Mouse (Mus musculus): ENCODE results near the gene Cdc42ep1.
A peak's percentile ranks its signal among the peaks of the same experiment; 100 is the strongest.

The Cdc42ep1 gene

GRCm38 (mm10) chr15:78897488-78897887 lies 55.1 kb downstream of the Cdc42ep1 start:
- Histone ChIP-seq H3K36me3 (ENCODE audit: control insufficient read depth, insufficient read depth, low read length, poor library complexity, severe bottlenecking) (no peaks in the 10 kb centered on the region), H3K27me3 (ENCODE audit: control insufficient read depth, insufficient read depth, low read length, poor library complexity, severe bottlenecking) (no peaks in the 10 kb centered on the region)
- DNase-seq (ENCODE audit: low read depth, low spot score) = no peak

DNA sequence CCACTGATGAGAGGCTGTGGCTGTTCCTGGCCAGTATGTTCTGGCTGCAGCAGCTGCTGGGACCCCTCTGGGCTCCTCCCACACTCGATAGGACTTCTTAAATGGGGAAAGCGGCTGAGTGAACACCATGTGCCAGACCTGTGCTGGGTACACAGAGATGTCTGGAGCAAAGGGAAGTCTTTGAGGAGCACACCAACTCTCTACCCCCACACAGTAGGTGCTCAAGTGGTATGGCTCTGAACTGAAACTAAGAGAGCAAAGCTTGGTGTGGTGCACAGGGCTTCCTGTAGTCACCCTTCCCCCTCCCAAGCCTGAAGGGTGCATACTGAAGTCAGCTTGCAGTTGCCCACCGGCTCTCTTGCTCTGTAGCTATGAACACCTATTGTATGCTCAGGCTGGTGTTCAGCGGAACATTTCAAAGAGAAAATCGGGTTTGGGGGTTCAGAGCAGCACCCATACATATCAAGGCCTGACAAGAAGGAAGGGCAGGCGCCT lies 56.1 kb downstream of the Cdc42ep1 start:
- Histone ChIP-seq H3K27me3 (ENCODE audit: control insufficient read depth, insufficient read depth, low read length, poor library complexity, severe bottlenecking) (no peaks in the 10 kb centered on the region), H3K36me3 (ENCODE audit: control insufficient read depth, insufficient read depth, low read length, poor library complexity, severe bottlenecking) (0 out of 2 replicates have a peak, but pooled peaks cover 2% of the 10 kb centered on the region)
- DNase-seq (ENCODE audit: low read depth, low spot score) = peak; percentile 50

- no peaks in the 10 kb centered on the region for H3K27me3 ChIP-seq (ENCODE audit: control insufficient read depth, insufficient read depth, low read length, poor library complexity, severe bottlenecking)
- peaks cover 2% of the 10 kb centered on the region; the same call in 1 of the 2 replicates for H3K36me3 ChIP-seq (ENCODE audit: control insufficient read depth, insufficient read depth, low read length, poor library complexity, severe bottlenecking)
- no peak for DNase-seq (ENCODE audit: low read depth, low spot score)
Observed at GRCm38 (mm10) chr15:78899409-78899739, 57.0 kb downstream of the Cdc42ep1 start, which contains the start of gene Gm49510. Gm49510 (plus strand) TSS chr15:78899667.

DNA sequence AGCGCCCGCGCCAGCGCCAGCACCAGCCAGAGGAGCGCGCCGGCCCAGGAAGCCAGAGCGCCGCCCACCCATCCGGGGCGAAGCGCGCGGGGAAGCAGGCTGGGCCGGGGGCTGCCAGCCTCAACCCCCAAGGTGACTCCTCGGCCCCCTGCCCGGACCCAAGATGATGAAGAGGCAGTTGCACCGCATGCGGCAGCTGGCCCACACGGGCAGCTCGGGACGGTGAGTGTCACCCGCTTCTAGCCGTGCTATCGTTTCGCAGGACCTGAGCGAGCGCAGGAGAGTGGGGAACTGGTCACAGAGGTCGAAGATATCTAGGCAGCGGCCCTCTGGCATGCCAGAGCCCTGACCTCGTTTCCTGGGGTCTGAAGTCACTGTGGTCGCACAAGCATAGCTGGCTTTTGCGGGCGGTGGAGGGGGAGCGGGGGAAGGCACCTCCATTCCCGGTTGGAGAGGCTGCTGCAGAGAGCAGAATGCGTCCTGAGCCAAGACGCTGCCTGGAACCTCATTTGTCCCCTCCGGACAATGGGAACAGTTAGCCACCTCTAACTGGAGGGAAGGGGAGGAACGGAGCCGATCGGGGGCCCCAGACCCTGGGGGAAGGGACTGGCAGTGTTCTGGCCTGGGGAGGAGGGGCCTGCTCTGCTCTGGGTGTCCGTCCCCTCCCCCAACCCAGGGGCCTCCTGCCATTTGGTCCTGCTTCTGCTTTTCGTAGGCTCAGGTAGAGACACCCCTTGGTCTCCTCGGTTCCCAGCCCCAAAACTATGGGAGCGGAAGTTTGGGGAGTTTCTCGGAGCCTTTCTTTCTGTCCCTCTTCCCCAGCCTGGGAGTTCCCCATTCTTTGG lies 57.5 kb downstream of the Cdc42ep1 start, which contains the start of gene Sh3bp1:
TSS of gene Sh3bp1 (plus strand) at position 29 of the 845 bp plus-strand sequence.
- DNase-seq (ENCODE audit: low read depth, low spot score) = peak; percentile 59
- Histone ChIP-seq H3K27me3 (ENCODE audit: control insufficient read depth, insufficient read depth, low read length, poor library complexity, severe bottlenecking) (no peaks in the 10 kb centered on the region), H3K36me3 (ENCODE audit: control insufficient read depth, insufficient read depth, low read length, poor library complexity, severe bottlenecking) (peaks cover 4% of the 10 kb centered on the region)

Measured in splenic B cell, adult 2 months (primary cell).